Mouse (Mus musculus) lung, postnatal 0 days (tissue): ENCODE measurements around the gene Plin5.
A peak's percentile ranks its signal among the peaks of the same experiment; 100 is the strongest.

Experiments
- CTCF ChIP-seq: IDR thresholded peaks from 2 replicates; pipeline ENCODE4 v1.5.1; 2016; ENCODE audit warnings: antibody characterized with exemption, mild to moderate bottlenecking
- EP300 ChIP-seq: IDR thresholded peaks from 2 replicates; pipeline ENCODE4 v1.6.1; 2016; ENCODE audit warnings: antibody characterized with exemption, mild to moderate bottlenecking, control low read depth

- TF ChIP-seq CTCF (peak; percentile 89), EP300 (no peak)
Measured at GRCm38 (mm10) chr17:56132661-56133060, 15.3 kb upstream of the Plin5 start.
